Comparison of ENCODE assay signal across 12 mouse cellular contexts in genomic region chr6:72911261-72911660, GRCm38 (mm10).
"Had no signal": no experiment of that assay in that cellular context is flagged by ENCODE, and none has a peak within 500 bp of the region (broad histone marks: within the 10 kb centered on the region; RNA-seq: fewer than 3 reads in every experiment).

No protein-coding gene starts in this region.

- ATAC-seq: midbrain, embryonic 16.5 days had no signal

- DNase-seq: lung, adult 18-20 months; lung, embryonic 14.5 days; lung, postnatal 10 days; lung, postnatal 4 days; midbrain, embryonic 14.5 days; retina, postnatal 1 day; right cerebral cortex, adult 18-20 months; right cerebral cortex, postnatal 25 days; thymus, adult 2 months; thymus, postnatal 25 days; thymus, postnatal 4 days had no signal
